Mouse (Mus musculus) monocyte, adult 5-6 weeks (primary cell): ENCODE measurements around the gene D430019H16Rik. TPM values are rescaled to one million over a fixed set of nuclear protein-coding genes. Genes with fewer than 3 reads are reported as not detected.
A peak's percentile ranks its signal among the peaks of the same experiment; 100 is the strongest.

Experiments
- ATAC-seq: fragments of 153-309, 156-312 bp; replicated peaks from 2 replicates; pipeline ENCODE4 v1.8.0; 2017; ENCODE audit warnings: mild to moderate bottlenecking; ENCODE audit not compliant: low TSS enrichment, insufficient number of reproducible peaks, severe bottlenecking, poor library complexity, low FRiP score
- total RNA-seq: library from RNA; stranded (forward); fragments of 200-1000, 200-491, 200-594 nt; gene quantifications from 3 replicates; pipeline ENCODE4 v1.2.3, GENCODE M21; 2017

The D430019H16Rik gene
- total RNA-seq, 1 experiment from 2014 or later: 0.19 TPM

DNA sequence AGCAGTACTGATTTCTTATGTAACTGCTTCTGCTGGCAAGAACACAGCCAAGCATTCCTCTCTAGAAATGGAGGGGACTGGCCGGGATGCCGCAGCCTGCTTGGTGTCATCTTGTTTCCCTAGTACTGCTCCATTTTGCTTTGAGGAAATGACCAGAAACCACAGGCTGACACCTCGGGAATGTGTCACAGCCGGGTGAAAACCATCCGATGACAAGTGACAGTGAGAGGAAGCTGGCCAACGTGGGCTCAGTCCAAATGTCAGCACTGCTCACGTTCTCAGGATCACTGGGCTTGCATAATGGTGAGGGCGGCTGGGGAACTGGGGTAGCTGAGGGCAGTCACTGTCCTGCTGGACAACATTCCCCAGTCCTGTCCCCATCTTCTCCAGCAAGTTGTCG is 75.9 kb downstream of the D430019H16Rik start:
- no peak for ATAC-seq

DNA sequence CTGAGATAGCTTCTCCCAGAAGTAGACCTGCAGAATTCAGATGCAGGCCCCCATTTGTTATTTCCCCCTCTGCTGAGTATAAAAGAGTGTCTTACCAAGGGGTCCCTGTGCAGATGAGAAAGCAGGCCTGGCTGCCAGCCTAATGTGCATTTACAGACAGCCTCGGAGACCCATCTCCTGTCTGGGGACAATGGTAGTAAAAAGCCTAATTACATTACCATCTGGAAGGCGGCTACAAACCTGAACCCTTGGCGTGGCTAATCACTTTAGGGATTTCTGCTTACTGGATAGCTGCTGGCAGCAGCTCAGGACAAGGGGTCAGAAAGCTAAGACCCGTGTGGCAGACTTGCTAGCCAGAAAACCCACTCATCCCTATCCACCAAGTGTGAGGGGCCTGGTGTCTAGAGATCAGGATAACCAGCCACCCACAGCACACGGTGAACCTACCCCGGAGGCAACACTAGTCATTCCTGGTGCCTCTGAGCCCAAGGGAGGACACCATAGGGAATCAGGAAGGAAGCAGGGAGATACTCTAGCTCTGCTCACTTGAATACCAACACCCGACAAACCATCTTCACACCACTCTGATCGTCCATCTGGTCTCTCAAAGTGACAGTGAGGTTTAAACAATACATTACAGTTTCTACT is 78.2 kb downstream of the D430019H16Rik start:
- no peak for ATAC-seq

DNA sequence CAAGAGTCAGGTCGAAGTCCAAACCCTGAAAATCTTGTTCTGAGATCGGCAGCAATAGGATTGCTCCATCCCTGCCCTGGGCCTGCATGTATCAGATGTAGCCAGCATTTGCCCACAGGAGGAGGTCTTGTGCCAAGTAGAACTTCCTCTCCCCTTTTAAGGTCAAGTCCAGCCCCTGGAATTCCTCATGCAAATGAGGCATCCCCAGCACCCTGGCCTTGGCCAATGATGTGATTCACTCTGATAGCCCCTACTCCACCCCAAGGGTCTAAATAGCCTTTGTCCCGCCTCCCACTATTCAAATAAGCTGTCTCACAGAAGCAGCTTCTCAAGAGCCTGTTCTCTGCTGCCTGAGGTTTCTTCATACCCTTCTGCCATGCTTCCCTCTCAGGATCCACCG is 81.2 kb downstream of the D430019H16Rik start:
- no peak for ATAC-seq

- no peak for ATAC-seq
Observed at GRCm38 (mm10) chr12:105535968-105536760, 82.5 kb downstream of the D430019H16Rik start.

- no peak for ATAC-seq
Observed at GRCm38 (mm10) chr12:105537162-105537561, 83.5 kb downstream of the D430019H16Rik start.

DNA sequence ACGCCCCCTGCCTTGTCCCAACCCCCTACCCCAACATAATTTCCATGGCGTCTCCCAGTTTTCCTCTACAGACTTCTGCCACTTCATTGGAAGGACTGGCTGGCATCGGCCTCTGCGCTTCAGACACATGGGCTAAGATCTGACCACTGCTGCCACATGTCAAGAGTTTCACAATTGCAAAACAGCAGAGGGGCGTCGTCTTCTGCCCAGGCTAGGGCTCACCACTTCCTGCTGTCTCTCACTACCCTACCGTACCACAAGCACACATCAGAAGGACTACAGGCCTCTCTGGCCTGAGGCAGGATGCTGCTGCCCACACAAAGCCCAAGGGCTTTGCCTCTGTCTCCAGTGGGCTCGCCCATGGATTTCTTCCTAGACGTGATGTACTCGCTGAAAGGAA is 86.0 kb downstream of the D430019H16Rik start:
- ATAC-seq: peak; percentile 77

GRCm38 (mm10) chr12:105541590-105542402 is 88.1 kb downstream of the D430019H16Rik start:
- ATAC-seq: no peak

GRCm38 (mm10) chr12:105542513-105542912 is 88.9 kb downstream of the D430019H16Rik start:
- no peak for ATAC-seq

Other genes starting within 250 kb of the D430019H16Rik start
- not detected in 3 replicates for gene Tcl1, start 231.1 kb upstream of the D430019H16Rik start, total RNA-seq
- gene Tunar, start 120.0 kb upstream of the D430019H16Rik start, total RNA-seq: not detected in 3 replicates
- not detected in 3 replicates for gene Bdkrb2, start 109.4 kb downstream of the D430019H16Rik start, total RNA-seq
- not detected in 3 replicates for gene Bdkrb1, start 149.2 kb downstream of the D430019H16Rik start, total RNA-seq
- 17.5 to 21.6 TPM (median 21.5 TPM) in 3 replicates for gene Gskip, start 231.0 kb downstream of the D430019H16Rik start, total RNA-seq
- gene Atg2b, start 231.4 kb downstream of the D430019H16Rik start, total RNA-seq: 16.9 to 24.6 TPM (median 18.7 TPM) in 3 replicates